Mouse (Mus musculus): Measurements from ENCODE around the gene Mast4.
A peak's percentile ranks its signal among the peaks of the same experiment; 100 is the strongest.

Mast4 gene

GRCm38 (mm10) chr13:102815158-102815557 is 519.1 kb downstream of the Mast4 start:
- no peak for DNase-seq (ENCODE audit: low read depth, low spot score)

GRCm38 (mm10) chr13:102811129-102811832 is 523.0 kb downstream of the Mast4 start:
- no peak for DNase-seq (ENCODE audit: low read depth, low spot score)

GRCm38 (mm10) chr13:102806652-102807051 is 527.6 kb downstream of the Mast4 start:
- peak; percentile 45 for DNase-seq (ENCODE audit: low read depth, low spot score)

- no peak for DNase-seq (ENCODE audit: low read depth, low spot score)
Observed at GRCm38 (mm10) chr13:102805190-102805589, 529.1 kb downstream of the Mast4 start.

- DNase-seq (ENCODE audit: low read depth, low spot score): no peak
Observed at GRCm38 (mm10) chr13:102803206-102803605, 531.1 kb downstream of the Mast4 start.

- no peak for DNase-seq (ENCODE audit: low read depth, low spot score)
Observed at GRCm38 (mm10) chr13:102792157-102792556, 542.1 kb downstream of the Mast4 start.

GRCm38 (mm10) chr13:102790601-102791155 is 543.6 kb downstream of the Mast4 start:
- no peak for DNase-seq (ENCODE audit: low read depth, low spot score)

- DNase-seq (ENCODE audit: low read depth, low spot score): no peak
Observed at GRCm38 (mm10) chr13:102786666-102787230, 547.5 kb downstream of the Mast4 start.

- DNase-seq (ENCODE audit: low read depth, low spot score): no peak
Observed at GRCm38 (mm10) chr13:102783531-102784310, 550.6 kb downstream of the Mast4 start.

- DNase-seq (ENCODE audit: low read depth, low spot score): no peak
Observed at GRCm38 (mm10) chr13:102779275-102779674, 555.0 kb downstream of the Mast4 start.

- no peak for DNase-seq (ENCODE audit: low read depth, low spot score)
Observed at GRCm38 (mm10) chr13:102778859-102779258, 555.4 kb downstream of the Mast4 start.

GRCm38 (mm10) chr13:102775506-102775905 is 558.8 kb downstream of the Mast4 start:
- no peak for DNase-seq (ENCODE audit: low read depth, low spot score)

GRCm38 (mm10) chr13:102774786-102775201 is 559.5 kb downstream of the Mast4 start:
- no peak for DNase-seq (ENCODE audit: low read depth, low spot score)

GRCm38 (mm10) chr13:102773169-102773568 is 561.1 kb downstream of the Mast4 start:
- DNase-seq (ENCODE audit: low read depth, low spot score): no peak

- DNase-seq (ENCODE audit: low read depth, low spot score): no peak
Observed at GRCm38 (mm10) chr13:102770194-102770593, 564.1 kb downstream of the Mast4 start.

- no peak for DNase-seq (ENCODE audit: low read depth, low spot score)
Observed at GRCm38 (mm10) chr13:102768512-102768911, 565.8 kb downstream of the Mast4 start.

GRCm38 (mm10) chr13:102767110-102767509 is 567.2 kb downstream of the Mast4 start:
- DNase-seq (ENCODE audit: low read depth, low spot score): no peak

- peak; percentile 18 for DNase-seq (ENCODE audit: low read depth, low spot score)
Observed at GRCm38 (mm10) chr13:102765216-102765615, 569.1 kb downstream of the Mast4 start.

- no peak for DNase-seq (ENCODE audit: low read depth, low spot score)
Observed at GRCm38 (mm10) chr13:102764218-102764617, 570.1 kb downstream of the Mast4 start.

- no peak for DNase-seq (ENCODE audit: low read depth, low spot score)
Observed at GRCm38 (mm10) chr13:102762203-102762602, 572.1 kb downstream of the Mast4 start.

GRCm38 (mm10) chr13:102761410-102761809 is 572.9 kb downstream of the Mast4 start:
- no peak for DNase-seq (ENCODE audit: low read depth, low spot score)

GRCm38 (mm10) chr13:102758021-102758420 is 576.3 kb downstream of the Mast4 start:
- no peak for DNase-seq (ENCODE audit: low read depth, low spot score)
